Mouse (Mus musculus): Measurements from ENCODE around the gene Smco3. TPM values are rescaled to one million over a fixed set of nuclear protein-coding genes. Genes with fewer than 3 reads are reported as not detected.

Gene Smco3
- total RNA-seq, 2 experiments from 2014 or later: 4.2 to 4.4 TPM

GRCm38 (mm10) chr6:136816826-136817225 is 18.4 kb downstream of the Smco3 start:
- intact Hi-C loops (cut with DNase I): no loop called here
- TF ChIP-seq CTCF (IDR thresholded peaks at IDR 0.05): no peak
- no peak overlapping the region for H3K4me3 ChIP-seq
- peak overlapping the region; percentile 83 for H3K27ac ChIP-seq
- no peak for DNase-seq (ENCODE audit: extremely low spot score in 1 of 2, low spot score in 2 of 2)

GRCm38 (mm10) chr6:136815381-136815780 is 19.9 kb downstream of the Smco3 start:
- no peak for TF ChIP-seq CTCF (IDR thresholded peaks at IDR 0.05)
- intact Hi-C loops (cut with DNase I): no loop called here
- H3K4me3 ChIP-seq: no peak overlapping the region
- no peak for DNase-seq (ENCODE audit: extremely low spot score in 1 of 2, low spot score in 2 of 2)
- peak overlapping the region; percentile 83; the same call in 1 of the 2 replicates for H3K27ac ChIP-seq

GRCm38 (mm10) chr6:136813117-136813516 is 22.1 kb downstream of the Smco3 start:
- Histone ChIP-seq H3K4me3 (no peak overlapping the region), H3K27ac (peak overlapping the region; percentile 32; the same call in 1 of the 2 replicates)
- DNase-seq (ENCODE audit: extremely low spot score in 1 of 2, low spot score in 2 of 2): no peak
- intact Hi-C loops (cut with DNase I): no loop called here
- TF ChIP-seq CTCF (IDR thresholded peaks at IDR 0.05): peak; percentile 36

GRCm38 (mm10) chr6:136811196-136811595 is 24.1 kb downstream of the Smco3 start:
- H3K4me3 ChIP-seq: no peak overlapping the region
- no peak overlapping the region for H3K27ac ChIP-seq
- intact Hi-C loops (cut with DNase I): no loop called here
- no peak for TF ChIP-seq CTCF (IDR thresholded peaks at IDR 0.05)
- DNase-seq (ENCODE audit: extremely low spot score in 1 of 2, low spot score in 2 of 2): no peak

GRCm38 (mm10) chr6:136809673-136810072 is 25.6 kb downstream of the Smco3 start:
- no peak for TF ChIP-seq CTCF (IDR thresholded peaks at IDR 0.05)
- no peak for DNase-seq (ENCODE audit: extremely low spot score in 1 of 2, low spot score in 2 of 2)
- H3K4me3 ChIP-seq: peak overlapping the region; percentile 65
- no peak overlapping the region for H3K27ac ChIP-seq
- intact Hi-C loops (cut with DNase I): no loop called here

- Histone ChIP-seq H3K27ac (peak overlapping the region; percentile 89), H3K4me3 (peak overlapping the region; percentile 65)
- TF ChIP-seq CTCF (IDR thresholded peaks at IDR 0.05): no peak
- no peak for DNase-seq (ENCODE audit: extremely low spot score in 1 of 2, low spot score in 2 of 2)
- intact Hi-C loops (cut with DNase I): no loop called here
Observed at GRCm38 (mm10) chr6:136809077-136809476, 26.2 kb downstream of the Smco3 start.

GRCm38 (mm10) chr6:136808631-136809046 is 26.6 kb downstream of the Smco3 start:
- peak; percentile 42 to 47 for DNase-seq (ENCODE audit: extremely low spot score in 1 of 2, low spot score in 2 of 2)
- intact Hi-C loops (cut with DNase I): loop anchor here (1.0 kb wide), 1 partner anchor 20 kb away; the partner anchor contains the start of gene Wbp11
- Histone ChIP-seq H3K27ac (peak overlapping the region; percentile 89), H3K4me3 (peak overlapping the region; percentile 65)
- TF ChIP-seq CTCF (IDR thresholded peaks at IDR 0.05): no peak

- Histone ChIP-seq H3K4me3 (peak within 1 kb of the TSS; percentile 65), H3K27ac (peak within 1 kb of the TSS; percentile 89)
- peak; percentile 98 to 100 for DNase-seq (ENCODE audit: extremely low spot score in 1 of 2, low spot score in 2 of 2)
- TF ChIP-seq CTCF (IDR thresholded peaks at IDR 0.05): no peak; the same call in 1 of the 2 replicates
- intact Hi-C loops (cut with DNase I): loop anchor here (1.0 kb wide), 1 partner anchor 20 kb away; the partner anchor contains the start of gene Wbp11
Observed at GRCm38 (mm10) chr6:136808014-136808417, 27.2 kb downstream of the Smco3 start, which contains the start of gene H2afj. TSS of gene H2afj (plus strand) at chr6:136808244.

- DNase-seq (ENCODE audit: extremely low spot score in 1 of 2, low spot score in 2 of 2): no peak
- H3K27ac ChIP-seq: peak overlapping the region; percentile 76
- H3K4me3 ChIP-seq: peak overlapping the region; percentile 65
- intact Hi-C loops (cut with DNase I): loop anchor here (1.0 kb wide), 1 partner anchor 21 kb away; the partner anchor contains the start of gene Wbp11
- TF ChIP-seq CTCF (IDR thresholded peaks at IDR 0.05): no peak
Observed at GRCm38 (mm10) chr6:136807395-136808013, 27.7 kb downstream of the Smco3 start.

GRCm38 (mm10) chr6:136806819-136807218 is 28.4 kb downstream of the Smco3 start:
- intact Hi-C loops (cut with DNase I): no loop called here
- no peak for TF ChIP-seq CTCF (IDR thresholded peaks at IDR 0.05)
- no peak overlapping the region for H3K4me3 ChIP-seq
- DNase-seq (ENCODE audit: extremely low spot score in 1 of 2, low spot score in 2 of 2): no peak
- no peak overlapping the region for H3K27ac ChIP-seq

- Histone ChIP-seq H3K4me3 (no peak overlapping the region), H3K27ac (no peak overlapping the region)
- intact Hi-C loops (cut with DNase I): no loop called here
- no peak for DNase-seq (ENCODE audit: extremely low spot score in 1 of 2, low spot score in 2 of 2)
- TF ChIP-seq CTCF (IDR thresholded peaks at IDR 0.05): no peak
Observed at GRCm38 (mm10) chr6:136805409-136805775, 29.9 kb downstream of the Smco3 start.

GRCm38 (mm10) chr6:136804705-136805408 is 30.4 kb downstream of the Smco3 start:
- H3K4me3 ChIP-seq: peak overlapping the region; percentile 72
- DNase-seq (ENCODE audit: extremely low spot score in 1 of 2, low spot score in 2 of 2): no peak
- intact Hi-C loops (cut with DNase I): loop anchor here (1.0 kb wide), 1 partner anchor 22 kb away; the partner anchor contains the start of gene BC049715
- H3K27ac ChIP-seq: peak overlapping the region; percentile 100
- TF ChIP-seq CTCF (IDR thresholded peaks at IDR 0.05): no peak; the same call in 1 of the 2 replicates
